23 mouse cellular contexts compared by ENCODE assay signal in the genomic region with DNA sequence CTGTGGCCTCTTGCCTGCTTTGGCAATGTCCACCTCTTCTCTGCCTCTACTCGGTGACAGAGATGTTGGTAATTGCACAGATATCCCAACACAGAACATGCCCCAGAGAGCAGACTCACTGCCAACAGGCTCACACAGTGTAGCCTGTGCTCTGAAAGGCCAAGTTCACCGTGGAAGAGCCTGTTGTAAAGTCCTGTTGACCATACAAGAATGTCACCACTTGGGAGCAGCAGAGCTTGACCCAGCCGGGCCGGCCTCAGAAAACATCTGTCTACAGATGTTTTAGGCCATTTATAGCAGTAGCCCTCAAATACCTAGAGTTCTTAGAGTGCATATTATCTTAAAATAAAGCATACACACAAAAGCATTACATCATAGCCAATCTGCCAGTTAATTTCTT. TPM values are rescaled to one million over a fixed set of nuclear protein-coding genes. Genes with fewer than 3 reads are reported as not detected.
A peak's percentile ranks its signal among the peaks of the same experiment; 100 is the strongest.
DNase-seq lines count a peak whose midpoint lies in the region; ATAC-seq and TF ChIP-seq lines count a peak whose summit lies in the region.
"Had no signal": no experiment of that assay in that cellular context is flagged by ENCODE, and none has a peak within 500 bp of the region (broad histone marks: within the 10 kb centered on the region; RNA-seq: fewer than 3 reads in every experiment).

No protein-coding gene starts in this region.

- no peaks in the 10 kb centered on the region for H3K9me3 ChIP-seq in kidney, embryonic 14.5 days (ENCODE audit: control insufficient read depth, low read length)
- H3K9me3 ChIP-seq in liver, embryonic 14.5 days (ENCODE audit: control insufficient read depth, low read length) = no peaks in the 10 kb centered on the region
- H3K9me3 ChIP-seq in liver, embryonic 12.5 days (replicated peaks) = no peaks in the 10 kb centered on the region
- no peaks in the 10 kb centered on the region for H3K9me3 ChIP-seq in CH12.LX (replicated peaks; ENCODE audit: low read length)
- H3K9me3 ChIP-seq: embryonic facial prominence, embryonic 10.5 days; forebrain, embryonic 15.5 days; heart, embryonic 15.5 days; hindbrain, embryonic 13.5 days; limb, embryonic 12.5 days; megakaryocyte, embryonic 14.5 days; neural tube, embryonic 12.5 days had no signal

- WGBS in heart, adult 2 months = 30% methylated on average over 4 of the region's 4 CpGs
- WGBS in kidney, adult 2 months = 38% methylated on average over 4 of the region's 4 CpGs
- 68% methylated on average over 4 of the region's 4 CpGs for WGBS in kidney, embryonic 14.5 days
- 80% methylated on average over 4 of the region's 4 CpGs for WGBS in liver, embryonic 14.5 days (ENCODE audit: insufficient replicate concordance)
- 77% methylated on average over 4 of the region's 4 CpGs for WGBS in liver, embryonic 12.5 days (ENCODE audit: insufficient replicate concordance)

- no peak overlapping the region for H3K9ac ChIP-seq in heart, adult 2 months (ENCODE audit: low read depth, low read length)
- no peak overlapping the region for H3K9ac ChIP-seq in kidney, embryonic 14.5 days (ENCODE audit: low read depth, low read length)
- H3K9ac ChIP-seq in liver, embryonic 14.5 days (replicated peaks) = no peak overlapping the region
- H3K9ac ChIP-seq in liver, embryonic 12.5 days = no peak overlapping the region
- no peak overlapping the region for H3K9ac ChIP-seq in CH12.LX (ENCODE audit: insufficient read depth, low read depth)
- H3K9ac ChIP-seq: forebrain, embryonic 15.5 days; heart, embryonic 15.5 days; hindbrain, embryonic 13.5 days; limb, embryonic 12.5 days; neural tube, embryonic 12.5 days had no signal

- in situ Hi-C loops in CH12.LX (cut with MboI; ENCODE audit: low pct_ligation_motif_present, low pct_unique_long_range_greater_than_20kb, low sequenced_read_pairs) = no loop called here

- H3K27me3 ChIP-seq in heart, adult 2 months (ENCODE audit: control insufficient read depth, insufficient read depth, low read length) = no peaks in the 10 kb centered on the region
- H3K27me3 ChIP-seq in kidney, adult 2 months (replicated peaks; ENCODE audit: control insufficient read depth, insufficient read depth, low read length) = no peaks in the 10 kb centered on the region
- H3K27me3 ChIP-seq in kidney, embryonic 14.5 days (ENCODE audit: control insufficient read depth, insufficient read depth, low read length) = no peaks in the 10 kb centered on the region
- H3K27me3 ChIP-seq in liver, embryonic 14.5 days (ENCODE audit: control insufficient read depth, insufficient read depth, low read length) = no peaks in the 10 kb centered on the region
- no peaks in the 10 kb centered on the region for H3K27me3 ChIP-seq in liver, embryonic 12.5 days (replicated peaks)
- H3K27me3 ChIP-seq in CH12.LX (replicated peaks) = no peaks in the 10 kb centered on the region
- H3K27me3 ChIP-seq: forebrain, embryonic 15.5 days; heart, embryonic 15.5 days; hindbrain, embryonic 13.5 days; limb, embryonic 12.5 days; neural tube, embryonic 12.5 days had no signal

- dilution Hi-C loops in CH12.LX (cut with MboI; ENCODE audit: extremely low pct_ligation_motif_present, extremely low pct_unique_long_range_greater_than_20kb, low sequenced_read_pairs) = no loop called here

- no peaks in the 10 kb centered on the region for H3K79me2 ChIP-seq in heart, adult 2 months (replicated peaks; ENCODE audit: control insufficient read depth, insufficient read depth, low read length)
- H3K79me2 ChIP-seq in CH12.LX (replicated peaks; ENCODE audit: control insufficient read depth, extremely low read depth, insufficient read depth, poor library complexity, severe bottlenecking) = no peaks in the 10 kb centered on the region

- no peak for ATAC-seq in kidney, embryonic 14.5 days (ENCODE audit: low FRiP score, low TSS enrichment)
- ATAC-seq in liver, embryonic 14.5 days (ENCODE audit: insufficient read depth) = no peak
- ATAC-seq in liver, embryonic 12.5 days = no peak
- ATAC-seq: activated CD4-positive, CD25-positive, alpha-beta regulatory T cell, adult 4 months; forebrain, embryonic 15.5 days had no signal

- H3K4me2 ChIP-seq in kidney, embryonic 14.5 days (replicated peaks; ENCODE audit: low read depth, low read length) = no peak overlapping the region
- H3K4me2 ChIP-seq in liver, embryonic 14.5 days (ENCODE audit: low read depth) = no peak overlapping the region
- H3K4me2 ChIP-seq in liver, embryonic 12.5 days = no peak overlapping the region
- H3K4me2 ChIP-seq in CH12.LX (ENCODE audit: insufficient read depth, low read depth, poor library complexity, severe bottlenecking) = no peak overlapping the region
- H3K4me2 ChIP-seq: forebrain, embryonic 15.5 days; heart, embryonic 15.5 days; hindbrain, embryonic 13.5 days; limb, embryonic 12.5 days; neural tube, embryonic 12.5 days had no signal

- TF ChIP-seq EP300 in heart, adult 2 months (IDR thresholded peaks at IDR 0.05; ENCODE audit: insufficient read depth, low read depth, low read length) = no peak
- no peak for TF ChIP-seq EP300 in liver, embryonic 14.5 days (IDR thresholded peaks at IDR 0.05; ENCODE audit: low read depth)
- no peak for TF ChIP-seq EP300 in CH12.LX (IDR thresholded peaks at IDR 0.05; ENCODE audit: low read length)

- H3K27ac ChIP-seq in heart, adult 2 months = no peak overlapping the region
- H3K27ac ChIP-seq in kidney, adult 2 months (ENCODE audit: insufficient read depth, low read depth, low read length) = no peak overlapping the region
- no peak overlapping the region for H3K27ac ChIP-seq in kidney, embryonic 14.5 days (ENCODE audit: low read depth, low read length)
- no peak overlapping the region for H3K27ac ChIP-seq in liver, embryonic 14.5 days
- H3K27ac ChIP-seq in liver, embryonic 12.5 days = no peak overlapping the region
- no peak overlapping the region for H3K27ac ChIP-seq in CH12.LX (ENCODE audit: insufficient read depth, low read depth)
- H3K27ac ChIP-seq: embryonic facial prominence, embryonic 10.5 days; forebrain, embryonic 15.5 days; heart, embryonic 15.5 days; hindbrain, embryonic 13.5 days; limb, embryonic 12.5 days; neural tube, embryonic 12.5 days had no signal

- H3K4me3 ChIP-seq in heart, adult 2 months = no peak overlapping the region
- H3K4me3 ChIP-seq in kidney, adult 2 months (ENCODE audit: insufficient read depth, low read depth, low read length) = no peak overlapping the region
- H3K4me3 ChIP-seq in kidney, embryonic 14.5 days (ENCODE audit: low read length) = no peak overlapping the region
- H3K4me3 ChIP-seq in liver, embryonic 14.5 days (ENCODE audit: insufficient read depth in 1 of 2, low read depth in 2 of 2, low read length in 2 of 2) = no peak overlapping the region
- H3K4me3 ChIP-seq in liver, embryonic 12.5 days = no peak overlapping the region
- no peak overlapping the region for H3K4me3 ChIP-seq in CH12.LX (replicated peaks in 1 of 3; ENCODE audit: low read depth in 2 of 3, low read length in 2 of 3, poor library complexity in 1 of 3)
- H3K4me3 ChIP-seq: embryonic facial prominence, embryonic 10.5 days; forebrain, embryonic 15.5 days; heart, embryonic 15.5 days; hindbrain, embryonic 13.5 days; limb, embryonic 12.5 days; megakaryocyte, embryonic 14.5 days; neural tube, embryonic 12.5 days had no signal

- peaks cover 2% of the 10 kb centered on the region; the same call in 1 of the 2 replicates for H3K4me1 ChIP-seq in heart, adult 2 months (ENCODE audit: control insufficient read depth, insufficient read depth, low read length)
- H3K4me1 ChIP-seq in kidney, adult 2 months (ENCODE audit: control insufficient read depth, insufficient read depth, low read length) = 0 out of 2 replicates have a peak, but pooled peaks cover 2% of the 10 kb centered on the region
- H3K4me1 ChIP-seq in kidney, embryonic 14.5 days (ENCODE audit: control insufficient read depth, insufficient read depth, low read length) = peaks cover 9% of the 10 kb centered on the region; the same call in 1 of the 2 replicates
- H3K4me1 ChIP-seq in liver, embryonic 14.5 days (replicated peaks; ENCODE audit: control insufficient read depth in 2 of 2, insufficient read depth in 2 of 2, low read length in 1 of 2) = peaks cover 0 to 10% of the 10 kb centered on the region in 2 experiments; a peak in 1 of 4 replicates
- peaks cover 19% of the 10 kb centered on the region for H3K4me1 ChIP-seq in liver, embryonic 12.5 days
- peaks cover 2 to 43% of the 10 kb centered on the region in 2 experiments; a peak in 3 of 4 replicates for H3K4me1 ChIP-seq in CH12.LX (ENCODE audit: control insufficient read depth in 1 of 2, insufficient read depth in 2 of 2)
- H3K4me1 ChIP-seq: forebrain, embryonic 15.5 days; limb, embryonic 12.5 days had no signal

- no peak for TF ChIP-seq POLR2A in heart, adult 2 months (IDR thresholded peaks at IDR 0.05; ENCODE audit: insufficient read depth, low read depth, low read length)
- TF ChIP-seq POLR2A in kidney, adult 2 months (IDR thresholded peaks at IDR 0.05; ENCODE audit: low read depth, low read length) = no peak
- no peak for TF ChIP-seq POLR2A in CH12.LX (IDR thresholded peaks at IDR 0.05; ENCODE audit: low read depth, low read length)

- TF ChIP-seq CTCF in heart, adult 2 months (IDR thresholded peaks at IDR 0.05) = peak; percentile 68
- peak; percentile 38; the same call in 1 of the 2 replicates for TF ChIP-seq CTCF in kidney, adult 2 months (conservative IDR thresholded peaks at IDR 0.05; ENCODE audit: insufficient read depth, insufficient read length, low read depth, low read length)
- TF ChIP-seq CTCF in liver, embryonic 14.5 days (IDR thresholded peaks at IDR 0.05; ENCODE audit: low read depth) = 0 out of 2 replicates have a peak, but pooled peaks have one; percentile 2
- peak in 1 of 2 experiments; percentile 20; a peak in 1 of 4 replicates for TF ChIP-seq CTCF in CH12.LX (conservative IDR thresholded peaks at IDR 0.05 in 1 of 2, IDR thresholded peaks at IDR 0.05 in 1 of 2; ENCODE audit: low read depth in 2 of 2, low read length in 2 of 2)

- TF ChIP-seq RAD21 in CH12.LX (IDR thresholded peaks at IDR 0.05; ENCODE audit: low read depth, low read length) = peak; percentile 8

- intact Hi-C loops in heart, adult 2 months (cut with DNase I) = no loop called here

- no peaks in the 10 kb centered on the region for H3K36me3 ChIP-seq in heart, adult 2 months (ENCODE audit: control insufficient read depth, insufficient read depth, low read length)
- H3K36me3 ChIP-seq in kidney, adult 2 months (ENCODE audit: control insufficient read depth, insufficient read depth, low read length) = no peaks in the 10 kb centered on the region
- peaks cover 4% of the 10 kb centered on the region; the same call in 1 of the 2 replicates for H3K36me3 ChIP-seq in kidney, embryonic 14.5 days (ENCODE audit: control insufficient read depth, insufficient read depth, low read length)
- H3K36me3 ChIP-seq in liver, embryonic 14.5 days (replicated peaks; ENCODE audit: control insufficient read depth, insufficient read depth, low read depth) = no peaks in the 10 kb centered on the region
- H3K36me3 ChIP-seq in liver, embryonic 12.5 days = peaks cover 5% of the 10 kb centered on the region
- no peaks in the 10 kb centered on the region for H3K36me3 ChIP-seq in CH12.LX (replicated peaks in 1 of 2; ENCODE audit: control insufficient read depth in 1 of 2, insufficient read depth in 1 of 2, low read length in 1 of 2)
- H3K36me3 ChIP-seq: embryonic facial prominence, embryonic 10.5 days; forebrain, embryonic 15.5 days; heart, embryonic 15.5 days; limb, embryonic 12.5 days; neural tube, embryonic 12.5 days had no signal

- no peak for DNase-seq in heart, adult 2 months
- no peak for DNase-seq in heart, adult 8-10 months (ENCODE audit: low spot score)
- DNase-seq in kidney, adult 2 months = peak; percentile 15
- no peak for DNase-seq in liver, embryonic 14.5 days (ENCODE audit: low read depth in 3 of 3, low spot score in 3 of 3)
- no peak for DNase-seq in CH12.LX (ENCODE audit: extremely low read depth)
- DNase-seq in thymus, postnatal 4 days = no peak
- DNase-seq: adrenal gland, postnatal 25 days; cerebellum, postnatal 10 days; gastrocnemius, postnatal 10 days; kidney, adult 9 months; layer of hippocampus, postnatal 36 days; midbrain, embryonic 14.5 days; right cerebral cortex, postnatal 14 days had no signal

RNA-seq across cellular contexts. Expression of a gene that starts 39.5 kb away (rescaled TPM):
- total RNA-seq in heart, adult 2 months (2021) = 100 to 1,000 TPM; 513 to 615 TPM
- polyA plus RNA-seq in heart, adult 2 months (2012; rRNA removed) = 153 and 190 TPM in 2 replicates
- 100 to 1,000 TPM; 470 to 601 (median 547) TPM for total RNA-seq in heart, adult 8-10 months (2022)
- polyA plus RNA-seq in kidney, adult 2 months (2012; rRNA removed) = 209 and 261 TPM in 2 replicates
- polyA plus RNA-seq in kidney, embryonic 14.5 days (2014; fragmentation: Nextera tagmentation; extraction: Ambion mirVana) = 756 and 1,061 TPM in 2 replicates
- 523 and 947 TPM in 2 replicates for polyA plus RNA-seq in liver, embryonic 14.5 days (2012; rRNA removed)
- polyA plus RNA-seq in liver, embryonic 14.5 days (2014; fragmentation: Nextera tagmentation; extraction: Ambion mirVana) = 541 and 573 TPM in 2 replicates
- 511 and 538 TPM in 2 replicates for polyA plus RNA-seq in liver, embryonic 12.5 days (2016; fragmentation: Nextera tagmentation; extraction: Ambion mirVana)
- 1,766 and 2,121 TPM in 2 replicates for total RNA-seq in CH12.LX (2012; rRNA removed)
- 1,044 and 1,145 TPM in 2 replicates for total RNA-seq in CH12.LX (2014; rRNA removed)
- polyA plus RNA-seq in CH12.LX (2012; ENCODE audit: insufficient read length, low read depth) = 795 and 949 TPM in 2 replicates
